Mouse (Mus musculus): ENCODE results near the gene Scube2. TPM values are rescaled to one million over a fixed set of nuclear protein-coding genes. Genes with fewer than 3 reads are reported as not detected.

Scube2 gene
- total RNA-seq (2023), result not detected

DNA sequence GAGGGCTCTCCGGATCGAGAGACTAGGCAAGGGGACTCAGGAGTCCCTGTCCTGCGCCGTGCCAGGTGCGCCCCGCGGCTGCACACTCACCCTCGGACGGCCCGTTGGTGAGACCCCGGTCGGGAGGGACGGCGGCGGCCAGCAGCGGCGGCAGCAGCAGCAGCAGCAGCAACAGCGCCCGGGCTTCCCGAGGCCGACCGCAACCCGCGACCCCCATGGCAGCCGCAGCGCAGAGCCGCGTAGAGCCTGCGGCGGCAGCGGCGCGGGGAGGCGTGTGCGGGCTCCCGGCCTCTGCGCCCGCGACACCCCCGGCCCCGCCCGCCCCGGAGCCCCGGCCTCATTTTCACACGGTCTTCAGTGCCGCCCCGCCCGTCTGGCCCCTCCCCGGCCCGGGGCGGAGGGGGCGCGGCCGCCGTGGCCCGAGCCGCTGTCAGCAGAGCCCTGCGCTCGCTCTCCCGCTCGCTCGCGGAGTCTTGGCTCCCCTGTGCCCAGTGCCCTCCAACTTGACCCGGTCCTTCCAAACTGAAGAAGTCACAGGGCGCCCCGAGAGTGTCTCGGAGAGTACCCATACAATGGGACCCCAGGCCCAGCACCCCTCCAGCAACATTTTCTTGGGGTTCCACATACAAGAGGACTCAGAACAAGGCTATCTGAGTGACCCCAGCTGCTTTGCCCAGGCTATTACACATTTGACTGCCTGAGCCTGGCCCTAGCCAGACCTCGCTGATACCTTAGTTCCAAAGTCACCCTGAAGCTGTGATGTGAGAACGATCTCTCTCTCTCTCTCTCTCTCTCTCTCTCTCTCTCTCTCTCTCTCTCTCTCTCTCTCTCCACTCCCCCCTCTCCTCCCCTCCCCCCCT is at the start of gene Scube2:
TSS of gene Scube2 (minus strand) at position 310 of the 860 bp plus-strand sequence.

DNA sequence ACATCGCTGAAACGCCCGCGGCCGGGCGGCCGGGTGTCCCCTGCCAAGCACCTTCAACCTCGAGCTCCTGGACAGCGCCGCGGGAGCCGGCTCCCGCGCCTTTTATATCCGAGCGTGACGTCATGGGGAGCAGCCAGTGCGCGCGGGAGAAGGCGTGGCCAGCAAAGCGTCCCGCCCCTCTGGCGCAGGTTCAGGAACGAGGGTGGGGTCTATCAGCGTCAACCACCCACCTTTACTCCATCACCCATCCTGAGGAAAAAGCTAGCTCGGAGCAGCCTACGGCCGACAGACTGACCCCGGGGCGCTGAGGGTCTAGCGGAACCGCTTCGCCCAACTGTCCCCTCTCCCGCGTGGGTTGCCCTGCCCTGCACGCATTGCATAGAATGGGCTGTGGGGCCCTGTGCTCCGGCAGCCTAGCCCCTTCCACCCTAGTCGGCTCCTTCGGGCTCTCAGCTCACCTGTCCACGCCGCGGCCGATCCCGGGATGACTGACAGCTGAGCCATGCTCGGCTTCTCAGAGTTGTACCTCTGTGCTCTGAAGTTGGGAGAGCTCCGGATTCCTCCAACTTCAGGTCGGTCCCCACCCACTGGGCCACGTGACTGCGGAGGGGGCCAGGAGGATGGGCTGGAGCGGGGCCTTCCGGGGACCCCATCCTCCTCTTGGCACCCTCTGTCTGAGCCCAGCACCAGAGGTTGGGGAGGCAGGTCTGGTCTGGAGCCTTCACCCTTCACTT is 83.8 kb downstream of the Scube2 start, which contains the start of gene Nrip3:
TSS of gene Nrip3 (minus strand) at position 556 of the 734 bp plus-strand sequence.

DNA sequence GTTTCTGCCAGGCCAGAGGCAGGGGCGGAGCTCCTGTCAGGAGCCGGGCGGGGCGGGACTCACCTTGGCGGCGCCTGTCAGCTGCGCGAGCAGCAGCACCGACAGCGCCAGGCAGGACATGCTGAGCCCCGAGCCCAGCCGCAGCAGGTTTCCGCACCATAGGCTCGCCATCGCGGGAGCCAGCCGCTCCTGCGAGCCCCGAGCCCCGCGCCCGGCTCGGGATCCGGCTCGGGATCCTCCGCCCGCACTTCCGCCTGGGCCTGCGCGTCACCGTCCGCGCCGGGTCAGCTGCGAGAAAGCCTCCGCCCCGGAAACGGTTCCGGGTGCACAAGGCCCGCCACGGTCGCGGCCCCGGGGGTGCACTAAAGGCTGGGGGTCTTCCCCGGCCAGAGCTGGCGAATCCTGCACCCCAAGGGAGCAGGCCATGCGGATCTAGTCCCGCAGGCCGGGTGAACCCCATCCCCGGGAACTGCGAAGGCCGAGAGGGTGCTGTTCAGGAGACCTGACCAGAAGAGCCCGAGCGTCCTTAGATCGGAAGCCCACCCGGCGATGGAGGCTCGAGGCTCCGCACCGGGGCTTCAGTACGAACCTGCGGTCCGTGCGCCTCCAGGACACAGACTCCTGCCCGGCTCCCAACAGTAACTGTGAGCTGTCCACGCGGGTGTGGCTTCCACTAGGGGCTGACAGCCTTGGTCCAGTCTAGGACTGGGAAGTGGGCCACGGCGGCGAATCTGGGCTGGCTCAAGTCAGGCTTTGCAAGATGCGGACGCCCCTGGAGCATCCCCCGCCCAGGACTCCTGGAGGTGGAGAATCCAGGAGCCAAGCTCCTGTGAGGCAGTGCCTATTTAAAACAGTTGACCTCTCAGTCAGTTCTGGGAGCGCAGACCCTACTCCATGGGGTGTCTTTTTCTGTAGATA is 113.2 kb downstream of the Scube2 start, which contains the start of gene Tmem9b:
TSS of gene Tmem9b (minus strand) at position 868 of the 918 bp plus-strand sequence.

Other genes starting within 250 kb of the Scube2 start
- gene St5, start 162.1 kb downstream of the Scube2 start, total RNA-seq (2023), result 1 to 10 TPM in 1 of 2 experiments, under 1 TPM in 1; 0.61 to 2.9 TPM
- gene Akip1, start 162.0 kb downstream of the Scube2 start, total RNA-seq (2023), result 10 to 100 TPM; 13.0 to 16.1 TPM
- gene BC051019, start 141.8 kb downstream of the Scube2 start, total RNA-seq (2023), result not detected
- 1 to 10 TPM in 1 of 2 experiments, not detected in 1; 1.5 TPM for gene Ascl3, start 134.0 kb downstream of the Scube2 start, total RNA-seq (2023)
- 10 to 100 TPM; 38.4 to 49.2 TPM for gene Tmem9b, start 112.8 kb downstream of the Scube2 start, total RNA-seq (2023)
- gene Nrip3, start 83.7 kb downstream of the Scube2 start, total RNA-seq (2023), result under 1 TPM in 1 of 2 experiments, not detected in 1; 0.15 TPM
- 10 to 100 TPM; 28.9 to 32.6 TPM for gene Dennd5a, start 94.8 kb upstream of the Scube2 start, total RNA-seq (2023)
- 10 to 100 TPM; 44.6 to 50.0 TPM for gene Tmem41b, start 121.2 kb upstream of the Scube2 start, total RNA-seq (2023)
- 10 to 100 TPM; 63.5 to 68.6 TPM for gene Ipo7, start 152.6 kb upstream of the Scube2 start, total RNA-seq (2023)
- 10 to 100 TPM; 31.5 to 33.6 TPM for gene Zfp143, start 195.5 kb upstream of the Scube2 start, total RNA-seq (2023)